18 mouse cellular contexts compared by ENCODE assay signal in genomic region chr14:67588627-67589026, GRCm38 (mm10).
"Had no signal": no experiment of that assay in that cellular context is flagged by ENCODE, and none has a peak within 500 bp of the region (broad histone marks: within the 10 kb centered on the region; RNA-seq: fewer than 3 reads in every experiment).

No protein-coding gene starts in this region.

- H3K4me3 ChIP-seq: layer of hippocampus, adult 2 months had no signal

- ATAC-seq: liver, postnatal 0 days; lung, postnatal 0 days had no signal

- H3K27ac ChIP-seq: layer of hippocampus, adult 2 months; liver, embryonic 14.5 days; macrophage; stomach, postnatal 0 days had no signal

- H3K4me2 ChIP-seq: liver, embryonic 11.5 days; lung, embryonic 14.5 days had no signal

- H3K9ac ChIP-seq: liver, embryonic 14.5 days; liver, postnatal 0 days; lung, embryonic 14.5 days had no signal

- DNase-seq: kidney, adult 11 months; kidney, adult 9 months; kidney, postnatal 25 days; layer of hippocampus, adult 9-11 months; liver, postnatal 0 days; lung, embryonic 14.5 days; midbrain, embryonic 14.5 days; right cerebral cortex, adult 18-20 months; right cerebral cortex, postnatal 14 days; right cerebral cortex, postnatal 4 days; thymus, adult 2 months; thymus, postnatal 25 days had no signal
